Mouse (Mus musculus) MEL (cell line): ENCODE results near the gene Pex11a.

ENCODE experiments used
- CHD1 ChIP-seq: IDR thresholded peaks from 2 replicates; pipeline ENCODE4 v1.6.1; 2012; ENCODE audit warnings: low read depth, mild to moderate bottlenecking, inconsistent platforms, low read length, improper control_type of control experiment
- CHD2 ChIP-seq: IDR thresholded peaks from 2 replicates; pipeline ENCODE4 v1.6.1; 2011; ENCODE audit warnings: low read length, improper control_type of control experiment
- CTCF ChIP-seq, 3 experiments: IDR thresholded peaks in 2 of 3; conservative IDR thresholded peaks in 1 of 3; 2 replicates each; pipeline ENCODE4 v1.5.1; 2011 to 2012; ENCODE audit warnings: low read length in 3 of 3, low read depth in 2 of 3, mild to moderate bottlenecking in 2 of 3, improper control_type of control experiment in 1 of 3, inconsistent platforms in 1 of 3, mixed read lengths in 1 of 3, moderate library complexity in 1 of 3; ENCODE audit not compliant: control insufficient read depth in 1 of 3, insufficient read depth in 1 of 3, poor library complexity in 1 of 3, severe bottlenecking in 1 of 3
- EP300 ChIP-seq, 2 experiments: IDR thresholded peaks; 2 replicates each; pipeline ENCODE4 v1.6.1; 2011; ENCODE audit warnings: improper control_type of control experiment in 2 of 2, low read length in 2 of 2, low read depth in 1 of 2, mild to moderate bottlenecking in 1 of 2
- GABPA ChIP-seq: IDR thresholded peaks from 2 replicates; pipeline ENCODE4 v1.6.1; 2012; ENCODE audit warnings: low read depth, mild to moderate bottlenecking, inconsistent platforms, low read length, improper control_type of control experiment, moderate library complexity
- GATA1 ChIP-seq: IDR thresholded peaks from 2 replicates; pipeline ENCODE4 v1.6.1; 2011; ENCODE audit warnings: low read depth, low read length, improper control_type of control experiment
- JUND ChIP-seq: IDR thresholded peaks from 2 replicates; pipeline ENCODE4 v1.6.1; 2011; ENCODE audit warnings: low read depth, mild to moderate bottlenecking, improper control_type of control experiment, low read length
- POLR2A ChIP-seq, 2 experiments: IDR thresholded peaks; 2 replicates each; pipeline ENCODE4 v1.6.1; 2011 to 2012; ENCODE audit warnings: low read length in 2 of 2, mild to moderate bottlenecking in 2 of 2, control low read depth in 1 of 2, improper control_type of control experiment in 1 of 2, low read depth in 1 of 2, moderate library complexity in 1 of 2; ENCODE audit not compliant: control insufficient read depth in 1 of 2, insufficient read depth in 1 of 2, poor library complexity in 1 of 2
- TAL1 ChIP-seq: IDR thresholded peaks from 2 replicates; pipeline ENCODE4 v1.6.1; 2012; ENCODE audit warnings: mild to moderate bottlenecking, inconsistent platforms, low read length, moderate library complexity, mixed read lengths
- USF1 ChIP-seq: IDR thresholded peaks from 2 replicates; pipeline ENCODE4 v1.6.1; 2014; ENCODE audit warnings: low read depth, mild to moderate bottlenecking, inconsistent platforms, low read length, improper control_type of control experiment, moderate library complexity
- ZC3H11A ChIP-seq: IDR thresholded peaks from 2 replicates; pipeline ENCODE4 v1.6.1; 2012; ENCODE audit warnings: low read depth, mild to moderate bottlenecking, inconsistent platforms, low read length, improper control_type of control experiment

GRCm38 (mm10) chr7:79738913-79739312 is 4.0 kb downstream of the Pex11a start:
- no peak for TF ChIP-seq POLR2A (IDR thresholded peaks at IDR 0.05; ENCODE audit: control insufficient read depth in 1 of 2, insufficient read depth in 1 of 2, low read depth in 1 of 2, low read length in 2 of 2, poor library complexity in 1 of 2)
- TF ChIP-seq CHD2: no peak
- no peak for TF ChIP-seq USF1
- no peak for TF ChIP-seq ZC3H11A
- TF ChIP-seq GABPA: no peak
- no peak for TF ChIP-seq TAL1
- TF ChIP-seq CTCF (IDR thresholded peaks at IDR 0.05 in 2 of 3, conservative IDR thresholded peaks at IDR 0.05 in 1 of 3; ENCODE audit: control insufficient read depth in 1 of 3, insufficient read depth in 1 of 3, low read depth in 2 of 3, low read length in 3 of 3, poor library complexity in 1 of 3, severe bottlenecking in 1 of 3): no peak
- TF ChIP-seq EP300 (IDR thresholded peaks at IDR 0.05; ENCODE audit: low read depth in 1 of 2, low read length in 2 of 2): no peak
- no peak for TF ChIP-seq GATA1
- TF ChIP-seq JUND: no peak
- TF ChIP-seq CHD1: no peak
